Mouse (Mus musculus) bone marrow, adult 2 months (tissue): Measurements from ENCODE around the gene Mtch1. TPM values are rescaled to one million over a fixed set of nuclear protein-coding genes. Genes with fewer than 3 reads are reported as not detected.

ENCODE experiments used
- H3K27ac ChIP-seq: fragments of 200-500 bp; 2 replicates; pipeline ENCODE4 v1.5.1; 2012; ENCODE audit warnings: low read depth, mild to moderate bottlenecking, control low read depth, inconsistent platforms, low read length; ENCODE audit not compliant: control insufficient read depth, poor library complexity, insufficient read depth
- H3K4me1 ChIP-seq: fragments of 200-500 bp; 2 replicates; pipeline ENCODE4 v1.6.1; 2011; ENCODE audit warnings: low read length; ENCODE audit not compliant: control insufficient read depth, insufficient read depth
- H3K4me3 ChIP-seq: fragments of 200-500 bp; replicated peaks from 2 replicates; pipeline ENCODE3; 2011; ENCODE audit warnings: mild to moderate bottlenecking, low read depth, low read length, control low read depth; ENCODE audit not compliant: control insufficient read depth
- CTCF ChIP-seq: fragments of 200-500 bp; IDR thresholded peaks from 2 replicates; pipeline ENCODE4 v1.5.1; 2011; ENCODE audit warnings: low read length, control low read depth; ENCODE audit not compliant: control insufficient read depth, insufficient read depth
- POLR2A ChIP-seq: fragments of 200-500 bp; IDR thresholded peaks from 2 replicates; pipeline ENCODE4 v1.6.1; 2011; ENCODE audit warnings: low read depth, mild to moderate bottlenecking, control low read depth, low read length, borderline replicate concordance; ENCODE audit not compliant: control insufficient read depth
- WGBS: fragments of 180-500 bp; shearing (Covaris S2); methylation state at CpG from one replicate; pipeline ENCODE4 v1.1.7; 2018; 5-methylcytosine and 5-hydroxymethylcytosine counted together
- polyA plus RNA-seq: library from polyadenylated mRNA; stranded (reverse); fragments of >200 nt; gene quantifications from 2 replicates; pipeline ENCODE4 v1.2.4, GENCODE M21; 2011; ENCODE audit warnings: low replicate concordance; ENCODE audit not compliant: missing spikeins, insufficient read depth, insufficient read length

Gene Mtch1
- polyA plus RNA-seq, 1 experiment = 170 TPM

DNA sequence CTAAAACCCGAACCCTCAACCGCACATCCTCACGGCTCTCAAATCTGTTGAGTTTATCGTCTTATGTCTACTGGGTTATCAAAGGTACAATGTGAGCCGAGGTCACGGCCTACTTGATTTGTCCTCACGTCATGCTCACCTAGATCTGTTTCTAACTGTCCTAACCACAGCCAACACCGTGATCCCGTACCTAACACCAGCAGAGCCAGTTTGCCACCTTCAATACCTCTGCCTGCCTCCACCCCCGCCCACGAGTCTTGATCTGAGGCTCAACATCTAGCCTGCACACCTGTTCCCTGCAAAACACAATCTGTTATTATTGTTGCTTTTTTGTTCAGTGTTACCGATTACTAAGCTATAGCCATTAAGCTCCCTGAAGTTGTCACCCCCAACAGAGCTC, 2.5 kb downstream of the Mtch1 start:
- H3K4me3 ChIP-seq = no peak overlapping the region
- TF ChIP-seq CTCF (no peak), POLR2A (no peak)
- peaks cover 3% of the 10 kb centered on the region for H3K4me1 ChIP-seq
- 83% methylated on average over 12 of the region's 12 CpGs for WGBS
- H3K27ac ChIP-seq = no peak overlapping the region

GRCm38 (mm10) chr17:29343241-29343640, 4.5 kb downstream of the Mtch1 start:
- H3K4me1 ChIP-seq = peaks cover 3% of the 10 kb centered on the region
- 89% methylated on average over 5 of the region's 5 CpGs for WGBS
- TF ChIP-seq CTCF (no peak), POLR2A (no peak)
- no peak overlapping the region for H3K4me3 ChIP-seq
- H3K27ac ChIP-seq = no peak overlapping the region

- H3K4me1 ChIP-seq = peaks cover 3% of the 10 kb centered on the region
- H3K27ac ChIP-seq = no peak overlapping the region
- TF ChIP-seq CTCF (no peak), POLR2A (no peak)
- H3K4me3 ChIP-seq = no peak overlapping the region
- 78% methylated on average over 13 of the region's 13 CpGs for WGBS
These were observed 5.5 kb downstream of the Mtch1 start for GRCm38 (mm10) chr17:29342010-29342910.

GRCm38 (mm10) chr17:29341591-29342003, 6.1 kb downstream of the Mtch1 start:
- 44% methylated on average over 9 of the region's 9 CpGs for WGBS
- peaks cover 3% of the 10 kb centered on the region for H3K4me1 ChIP-seq
- peak overlapping the region; percentile 30; the same call in 1 of the 2 replicates for H3K27ac ChIP-seq
- TF ChIP-seq CTCF = peak; percentile 37; the same call in 1 of the 2 replicates
- TF ChIP-seq POLR2A = no peak
- no peak overlapping the region for H3K4me3 ChIP-seq

- 66% methylated on average over 18 of the region's 18 CpGs for WGBS
- H3K27ac ChIP-seq = no peak overlapping the region
- no peaks in the 10 kb centered on the region; the same call in 1 of the 2 replicates for H3K4me1 ChIP-seq
- H3K4me3 ChIP-seq = no peak overlapping the region
- TF ChIP-seq CTCF = no peak
- TF ChIP-seq POLR2A = no peak
These were observed 7.1 kb downstream of the Mtch1 start for GRCm38 (mm10) chr17:29340406-29341261.

GRCm38 (mm10) chr17:29339170-29339768, 8.5 kb downstream of the Mtch1 start:
- no peaks in the 10 kb centered on the region; the same call in 1 of the 2 replicates for H3K4me1 ChIP-seq
- no peak overlapping the region for H3K4me3 ChIP-seq
- TF ChIP-seq POLR2A (no peak), CTCF (no peak)
- 79% methylated on average over 11 of the region's 11 CpGs for WGBS
- peak overlapping the region; percentile 14; the same call in 1 of the 2 replicates for H3K27ac ChIP-seq

GRCm38 (mm10) chr17:29337979-29338823, 9.5 kb downstream of the Mtch1 start:
- WGBS = 84% methylated on average over 9 of the region's 9 CpGs
- no peak overlapping the region for H3K4me3 ChIP-seq
- TF ChIP-seq POLR2A (no peak), CTCF (no peak)
- no peaks in the 10 kb centered on the region; the same call in 1 of the 2 replicates for H3K4me1 ChIP-seq
- peak overlapping the region; percentile 36; the same call in 1 of the 2 replicates for H3K27ac ChIP-seq
